Mouse (Mus musculus): ENCODE measurements at regions not wholly inside any gene's neighbourhood (a gene's known extent, or its start where the extent isn't known, plus 50 kb on each side); places are given as distances from the start of the nearest gene placed in this dataset.

DNA sequence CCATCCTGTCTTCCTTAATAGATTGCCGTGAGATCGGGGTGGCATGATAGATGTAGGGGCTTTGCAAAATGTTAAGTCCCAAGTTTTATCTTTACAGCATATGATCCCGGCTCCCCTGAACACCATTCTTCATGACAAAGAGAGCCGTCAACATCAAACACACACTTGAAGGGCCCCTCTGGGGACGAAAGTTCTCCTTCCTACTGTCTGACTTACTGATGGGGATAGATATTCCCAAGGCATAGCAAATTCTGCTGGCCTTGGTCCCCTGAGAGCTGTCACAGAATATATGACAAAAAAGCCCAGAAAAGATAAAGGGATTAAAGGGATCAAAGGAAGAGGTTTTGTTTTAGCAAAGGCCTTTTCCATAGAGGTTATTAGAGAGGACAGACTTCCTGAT is 130.9 kb downstream of the Srek1 start:
- no peak for TF ChIP-seq FLI1 (IDR thresholded peaks at IDR 0.05; ENCODE audit: low read length)
- no peak for TF ChIP-seq GATA1 (IDR thresholded peaks at IDR 0.05; ENCODE audit: borderline replicate concordance, low read length)

Data from megakaryocyte, embryonic 14.5 days (primary cell).